Mouse (Mus musculus): ENCODE measurements around the gene Fbxo42. TPM values are rescaled to one million over a fixed set of nuclear protein-coding genes. Genes with fewer than 3 reads are reported as not detected.

Fbxo42 gene
- polyA plus RNA-seq, 1 experiment from 2014 or later, result 31.9 TPM

- Histone ChIP-seq H3K27me3 (ENCODE audit: control insufficient read depth, insufficient read depth, low read length) (no peaks in the 10 kb centered on the region), H3K4me1 (ENCODE audit: control insufficient read depth, insufficient read depth, low read length) (peaks cover 9% of the 10 kb centered on the region; the same call in 1 of the 2 replicates), H3K9me3 (ENCODE audit: control insufficient read depth, low read length) (no peaks in the 10 kb centered on the region), H3K9ac (replicated peaks; ENCODE audit: low read length) (no peak overlapping the region), H3K4me3 (replicated peaks; ENCODE audit: low read depth, low read length) (no peak overlapping the region), H3K36me3 (ENCODE audit: control insufficient read depth, insufficient read depth, low read length) (peaks cover 39% of the 10 kb centered on the region), H3K4me2 (ENCODE audit: low read length) (no peak overlapping the region), H3K27ac (replicated peaks; ENCODE audit: low read depth, low read length) (no peak overlapping the region)
- ATAC-seq (ENCODE audit: low FRiP score, low TSS enrichment), result no peak
- 92% methylated on average over 10 of the region's 10 CpGs for WGBS
- DNase-seq, result no peak
Measured at GRCm38 (mm10) chr4:141176328-141176838, 28.7 kb downstream of the Fbxo42 start.

- H3K9ac ChIP-seq (replicated peaks; ENCODE audit: low read length), result no peak overlapping the region
- peak overlapping the region; percentile 49; the same call in 1 of the 2 replicates for H3K27ac ChIP-seq (replicated peaks; ENCODE audit: low read depth, low read length)
- H3K4me3 ChIP-seq (replicated peaks; ENCODE audit: low read depth, low read length), result no peak overlapping the region
- no peak overlapping the region for H3K4me2 ChIP-seq (ENCODE audit: low read length)
- ATAC-seq (ENCODE audit: low FRiP score, low TSS enrichment) (no peak), DNase-seq (no peak)
- H3K36me3 ChIP-seq (ENCODE audit: control insufficient read depth, insufficient read depth, low read length), result peaks cover 36% of the 10 kb centered on the region
- no peaks in the 10 kb centered on the region for H3K27me3 ChIP-seq (ENCODE audit: control insufficient read depth, insufficient read depth, low read length)
- 57% methylated on average over 4 of the region's 4 CpGs for WGBS
- no peaks in the 10 kb centered on the region for H3K9me3 ChIP-seq (ENCODE audit: control insufficient read depth, low read length)
- peaks cover 9% of the 10 kb centered on the region; the same call in 1 of the 2 replicates for H3K4me1 ChIP-seq (ENCODE audit: control insufficient read depth, insufficient read depth, low read length)
Measured at GRCm38 (mm10) chr4:141178500-141178899, 30.8 kb downstream of the Fbxo42 start.

- Histone ChIP-seq H3K4me3 (replicated peaks; ENCODE audit: low read depth, low read length) (no peak overlapping the region), H3K4me1 (ENCODE audit: control insufficient read depth, insufficient read depth, low read length) (peaks cover 9% of the 10 kb centered on the region; the same call in 1 of the 2 replicates), H3K36me3 (ENCODE audit: control insufficient read depth, insufficient read depth, low read length) (peaks cover 35% of the 10 kb centered on the region), H3K4me2 (ENCODE audit: low read length) (no peak overlapping the region), H3K9ac (replicated peaks; ENCODE audit: low read length) (no peak overlapping the region), H3K9me3 (ENCODE audit: control insufficient read depth, low read length) (no peaks in the 10 kb centered on the region), H3K27ac (replicated peaks; ENCODE audit: low read depth, low read length) (no peak overlapping the region), H3K27me3 (ENCODE audit: control insufficient read depth, insufficient read depth, low read length) (no peaks in the 10 kb centered on the region)
- WGBS, result 75% methylated on average over 8 of the region's 8 CpGs
- no peak for DNase-seq
- ATAC-seq (ENCODE audit: low FRiP score, low TSS enrichment), result no peak
Measured at GRCm38 (mm10) chr4:141180831-141181230, 33.1 kb downstream of the Fbxo42 start.

- WGBS, result 96% methylated on average over 6 of the region's 6 CpGs
- Histone ChIP-seq H3K36me3 (ENCODE audit: control insufficient read depth, insufficient read depth, low read length) (peaks cover 28% of the 10 kb centered on the region), H3K27ac (replicated peaks; ENCODE audit: low read depth, low read length) (no peak overlapping the region)
Measured at GRCm38 (mm10) chr4:141181981-141182380, 34.3 kb downstream of the Fbxo42 start.

GRCm38 (mm10) chr4:141183932-141184331 is 36.2 kb downstream of the Fbxo42 start:
- peaks cover 4% of the 10 kb centered on the region; the same call in 1 of the 2 replicates for H3K4me1 ChIP-seq (ENCODE audit: control insufficient read depth, insufficient read depth, low read length)
- H3K4me2 ChIP-seq (ENCODE audit: low read length), result no peak overlapping the region
- ATAC-seq (ENCODE audit: low FRiP score, low TSS enrichment) (no peak), DNase-seq (no peak)
- H3K27me3 ChIP-seq (ENCODE audit: control insufficient read depth, insufficient read depth, low read length), result no peaks in the 10 kb centered on the region
- 96% methylated on average over 2 of the region's 2 CpGs for WGBS
- H3K9me3 ChIP-seq (ENCODE audit: control insufficient read depth, low read length), result no peaks in the 10 kb centered on the region
- H3K27ac ChIP-seq (replicated peaks; ENCODE audit: low read depth, low read length), result no peak overlapping the region
- H3K4me3 ChIP-seq (replicated peaks; ENCODE audit: low read depth, low read length), result no peak overlapping the region
- peaks cover 24% of the 10 kb centered on the region for H3K36me3 ChIP-seq (ENCODE audit: control insufficient read depth, insufficient read depth, low read length)
- no peak overlapping the region for H3K9ac ChIP-seq (replicated peaks; ENCODE audit: low read length)

More at GRCm38 (mm10) chr4:141181981-141182380, 34.3 kb downstream of the Fbxo42 start:
- DNase-seq (no peak), ATAC-seq (ENCODE audit: low FRiP score, low TSS enrichment) (no peak)
- Histone ChIP-seq H3K4me3 (replicated peaks; ENCODE audit: low read depth, low read length) (no peak overlapping the region), H3K4me1 (ENCODE audit: control insufficient read depth, insufficient read depth, low read length) (peaks cover 9% of the 10 kb centered on the region; the same call in 1 of the 2 replicates), H3K9me3 (ENCODE audit: control insufficient read depth, low read length) (no peaks in the 10 kb centered on the region), H3K27me3 (ENCODE audit: control insufficient read depth, insufficient read depth, low read length) (no peaks in the 10 kb centered on the region), H3K9ac (replicated peaks; ENCODE audit: low read length) (no peak overlapping the region), H3K4me2 (ENCODE audit: low read length) (no peak overlapping the region)

- no peaks in the 10 kb centered on the region for H3K4me1 ChIP-seq (ENCODE audit: control insufficient read depth, insufficient read depth, low read length)
- no peaks in the 10 kb centered on the region for H3K27me3 ChIP-seq (ENCODE audit: control insufficient read depth, insufficient read depth, low read length)
- DNase-seq, result no peak
- peaks cover 24% of the 10 kb centered on the region for H3K36me3 ChIP-seq (ENCODE audit: control insufficient read depth, insufficient read depth, low read length)
- H3K27ac ChIP-seq (replicated peaks; ENCODE audit: low read depth, low read length), result no peak overlapping the region
- no peak overlapping the region for H3K4me2 ChIP-seq (ENCODE audit: low read length)
- ATAC-seq (ENCODE audit: low FRiP score, low TSS enrichment), result no peak
- H3K9me3 ChIP-seq (ENCODE audit: control insufficient read depth, low read length), result no peaks in the 10 kb centered on the region
- no peak overlapping the region for H3K9ac ChIP-seq (replicated peaks; ENCODE audit: low read length)
- 96% methylated on average over 4 of the region's 4 CpGs for WGBS
- no peak overlapping the region for H3K4me3 ChIP-seq (replicated peaks; ENCODE audit: low read depth, low read length)
Measured at GRCm38 (mm10) chr4:141184426-141184825, 36.7 kb downstream of the Fbxo42 start.

- H3K27ac ChIP-seq (replicated peaks; ENCODE audit: low read depth, low read length), result no peak overlapping the region
- DNase-seq (no peak), ATAC-seq (ENCODE audit: low FRiP score, low TSS enrichment) (no peak)
- H3K9ac ChIP-seq (replicated peaks; ENCODE audit: low read length), result no peak overlapping the region
- H3K36me3 ChIP-seq (ENCODE audit: control insufficient read depth, insufficient read depth, low read length), result peaks cover 23% of the 10 kb centered on the region
- H3K27me3 ChIP-seq (ENCODE audit: control insufficient read depth, insufficient read depth, low read length), result no peaks in the 10 kb centered on the region
- H3K4me3 ChIP-seq (replicated peaks; ENCODE audit: low read depth, low read length), result no peak overlapping the region
- no peaks in the 10 kb centered on the region for H3K4me1 ChIP-seq (ENCODE audit: control insufficient read depth, insufficient read depth, low read length)
- 83% methylated on average over 9 of the region's 9 CpGs for WGBS
- H3K4me2 ChIP-seq (ENCODE audit: low read length), result no peak overlapping the region
- H3K9me3 ChIP-seq (ENCODE audit: control insufficient read depth, low read length), result no peaks in the 10 kb centered on the region
Measured at GRCm38 (mm10) chr4:141186923-141187836, 39.5 kb downstream of the Fbxo42 start.

- no peaks in the 10 kb centered on the region for H3K9me3 ChIP-seq (ENCODE audit: control insufficient read depth, low read length)
- H3K36me3 ChIP-seq (ENCODE audit: control insufficient read depth, insufficient read depth, low read length), result peaks cover 32% of the 10 kb centered on the region
- H3K4me3 ChIP-seq (replicated peaks; ENCODE audit: low read depth, low read length), result no peak overlapping the region
- no peak overlapping the region for H3K4me2 ChIP-seq (ENCODE audit: low read length)
- ATAC-seq (ENCODE audit: low FRiP score, low TSS enrichment) (no peak), DNase-seq (no peak)
- no peaks in the 10 kb centered on the region for H3K27me3 ChIP-seq (ENCODE audit: control insufficient read depth, insufficient read depth, low read length)
- no peak overlapping the region for H3K27ac ChIP-seq (replicated peaks; ENCODE audit: low read depth, low read length)
- no peaks in the 10 kb centered on the region for H3K4me1 ChIP-seq (ENCODE audit: control insufficient read depth, insufficient read depth, low read length)
- 95% methylated on average over 7 of the region's 7 CpGs for WGBS
- no peak overlapping the region for H3K9ac ChIP-seq (replicated peaks; ENCODE audit: low read length)
Measured at GRCm38 (mm10) chr4:141191294-141191693, 43.6 kb downstream of the Fbxo42 start.

Measured in midbrain, embryonic 14.5 days (tissue).